Mouse (Mus musculus) bone marrow macrophage, adult 2 months (primary cell): Measurements from ENCODE around the gene Pycr2.

Experiments
- CTCF ChIP-seq: IDR thresholded peaks from 2 replicates; pipeline ENCODE4 v1.5.1; 2012; ENCODE audit warnings: low read depth, mild to moderate bottlenecking, low read length, moderate library complexity
- POLR2A ChIP-seq: IDR thresholded peaks from 2 replicates; pipeline ENCODE4 v1.6.1; 2012; ENCODE audit warnings: mild to moderate bottlenecking, low read depth, low read length, borderline replicate concordance

DNA sequence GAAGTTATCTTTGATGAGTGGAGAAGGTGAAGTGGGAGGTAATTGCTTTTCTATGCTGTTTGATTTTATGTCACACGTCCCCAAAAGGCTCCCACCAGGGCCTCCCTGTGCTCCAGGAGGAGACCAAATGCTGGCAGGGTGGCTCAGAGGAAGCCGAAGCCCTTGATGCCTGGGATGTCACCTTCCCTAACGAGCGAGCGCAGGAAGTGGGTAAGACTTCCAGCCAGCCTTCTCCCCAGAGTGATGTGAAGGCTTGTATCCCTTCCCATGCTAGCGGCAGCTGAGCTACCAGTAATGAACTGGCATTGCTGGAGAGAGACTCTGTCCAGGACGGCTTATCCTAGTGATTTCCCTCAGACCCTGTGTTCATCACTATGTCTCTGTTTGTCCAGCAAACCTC is 20.4 kb upstream of the Pycr2 start:
- no peak for TF ChIP-seq CTCF
- TF ChIP-seq POLR2A = no peak
